Mouse (Mus musculus): ENCODE results near the gene Zfp839. TPM values are rescaled to one million over a fixed set of nuclear protein-coding genes. Genes with fewer than 3 reads are reported as not detected.

Zfp839 gene
- polyA plus RNA-seq, 1 experiment from 2014 or later: 4.2 TPM

DNA sequence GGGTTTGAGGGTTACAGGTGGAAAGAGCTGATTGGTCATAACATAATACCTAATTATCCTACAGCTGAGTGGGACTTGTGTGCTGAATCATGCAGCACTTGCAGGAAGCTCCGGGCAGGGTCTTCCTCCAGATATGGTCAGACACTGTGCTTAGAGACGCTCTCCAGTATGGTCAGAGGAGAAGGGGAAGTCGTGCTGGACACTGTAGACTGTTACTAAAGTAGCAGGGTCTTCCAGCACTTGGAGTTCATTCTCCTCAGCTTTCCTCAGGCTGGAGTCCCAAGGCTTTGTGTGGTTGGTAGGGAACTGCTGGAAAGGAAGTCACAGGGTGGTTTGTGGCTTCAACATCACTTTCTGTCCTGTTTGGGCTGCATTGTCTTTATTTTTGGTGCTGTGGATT lies 57.8 kb downstream of the Zfp839 start:
- Histone ChIP-seq H3K9me3 (no peaks in the 10 kb centered on the region), H3K27ac (no peak overlapping the region), H3K36me3 (peaks cover 4% of the 10 kb centered on the region), H3K27me3 (ENCODE audit: insufficient read depth, poor library complexity, severe bottlenecking) (no peaks in the 10 kb centered on the region), H3K4me3 (no peak overlapping the region), H3K4me1 (replicated peaks) (no peaks in the 10 kb centered on the region)
- WGBS: 84% methylated on average over 3 of the region's 3 CpGs
- DNase-seq (ENCODE audit: low spot score): no peak

- H3K27ac ChIP-seq: no peak overlapping the region
- peaks cover 14% of the 10 kb centered on the region for H3K36me3 ChIP-seq
- H3K4me3 ChIP-seq: no peak overlapping the region
- no peaks in the 10 kb centered on the region for H3K4me1 ChIP-seq (replicated peaks)
- H3K9me3 ChIP-seq: no peaks in the 10 kb centered on the region
- WGBS: 98% methylated on average over 2 of the region's 2 CpGs
- no peak for DNase-seq (ENCODE audit: low spot score)
- no peaks in the 10 kb centered on the region for H3K27me3 ChIP-seq (ENCODE audit: insufficient read depth, poor library complexity, severe bottlenecking)
Measured at GRCm38 (mm10) chr12:110909962-110910361, 59.9 kb downstream of the Zfp839 start.

- Histone ChIP-seq H3K9me3 (no peaks in the 10 kb centered on the region), H3K4me3 (no peak overlapping the region), H3K27ac (no peak overlapping the region), H3K27me3 (ENCODE audit: insufficient read depth, poor library complexity, severe bottlenecking) (no peaks in the 10 kb centered on the region), H3K36me3 (peaks cover 54% of the 10 kb centered on the region), H3K4me1 (replicated peaks) (no peaks in the 10 kb centered on the region)
- no peak for DNase-seq (ENCODE audit: low spot score)
- WGBS: 92% methylated on average over 9 of the region's 9 CpGs
Measured at GRCm38 (mm10) chr12:110915761-110916160, 65.7 kb downstream of the Zfp839 start.

Other genes with a start within 250 kb of the Zfp839 start
- gene Dync1h1, start 248.8 kb upstream of the Zfp839 start, polyA plus RNA-seq (2016; fragmentation: Nextera tagmentation; extraction: Ambion mirVana): 70.8 and 74.2 TPM in 2 replicates
- 0.34 TPM in 1 of 2 replicates, not detected in the other for gene 1700001K19Rik, start 167.6 kb upstream of the Zfp839 start, polyA plus RNA-seq (2016; fragmentation: Nextera tagmentation; extraction: Ambion mirVana)
- gene Hsp90aa1, start 147.5 kb upstream of the Zfp839 start, polyA plus RNA-seq (2016; fragmentation: Nextera tagmentation; extraction: Ambion mirVana): 893 and 1,134 TPM in 2 replicates
- gene Wdr20, start 112.3 kb upstream of the Zfp839 start, polyA plus RNA-seq (2016; fragmentation: Nextera tagmentation; extraction: Ambion mirVana): 23.3 and 24.4 TPM in 2 replicates
- 10.5 and 14.2 TPM in 2 replicates for gene Mok, start 9.3 kb upstream of the Zfp839 start, polyA plus RNA-seq (2016; fragmentation: Nextera tagmentation; extraction: Ambion mirVana)
- 82.0 and 92.8 TPM in 2 replicates for gene Cinp, start 38.9 kb downstream of the Zfp839 start, polyA plus RNA-seq (2016; fragmentation: Nextera tagmentation; extraction: Ambion mirVana)
- 6.5 and 7.0 TPM in 2 replicates for gene Tecpr2, start 39.0 kb downstream of the Zfp839 start, polyA plus RNA-seq (2016; fragmentation: Nextera tagmentation; extraction: Ambion mirVana)
- gene Ankrd9, start 128.8 kb downstream of the Zfp839 start, polyA plus RNA-seq (2016; fragmentation: Nextera tagmentation; extraction: Ambion mirVana): 16.2 and 16.6 TPM in 2 replicates
- 5.0 and 6.6 TPM in 2 replicates for gene Rcor1, start 189.1 kb downstream of the Zfp839 start, polyA plus RNA-seq (2016; fragmentation: Nextera tagmentation; extraction: Ambion mirVana)

All from hindbrain, embryonic 10.5 days (tissue).